Mouse (Mus musculus): ENCODE results near the gene Nmt2. TPM values are rescaled to one million over a fixed set of nuclear protein-coding genes. Genes with fewer than 3 reads are reported as not detected.

Gene Nmt2
- polyA plus RNA-seq, 1 experiment from 2014 or later: 28.9 TPM

DNA sequence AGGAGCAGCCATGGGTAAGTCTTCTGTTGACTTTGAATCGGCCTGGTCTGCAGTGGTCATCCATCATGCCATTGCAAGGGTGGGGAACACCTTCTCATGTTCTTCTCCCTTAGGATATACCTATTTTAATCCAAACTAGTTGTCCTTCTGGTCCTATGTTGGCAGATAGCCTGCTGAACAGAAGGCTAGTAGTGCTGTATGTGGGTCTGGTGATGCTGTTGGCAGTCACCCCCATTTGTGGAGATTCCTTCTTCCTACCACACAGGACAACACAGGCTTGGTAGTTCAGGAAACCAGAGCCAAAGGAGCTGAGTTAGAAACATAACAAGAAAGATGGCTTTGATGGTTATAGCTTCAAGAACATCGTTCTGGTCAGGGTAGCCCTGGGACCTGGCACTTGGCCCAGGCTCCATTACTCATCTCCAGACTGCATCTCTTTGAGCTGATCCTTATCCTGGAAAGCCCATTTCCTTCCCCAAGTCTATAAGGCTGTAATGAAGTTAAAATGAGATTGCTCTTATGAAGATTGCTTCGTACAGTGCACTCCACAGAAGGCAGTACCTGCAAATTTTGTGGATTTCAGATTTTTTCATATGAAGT is 21.5 kb downstream of the Nmt2 start:
- no peaks in the 10 kb centered on the region for H3K4me1 ChIP-seq (ENCODE audit: control insufficient read depth, insufficient read depth, low read length)
- 58% methylated on average over 3 of the region's 3 CpGs for WGBS
- no peak overlapping the region for H3K27ac ChIP-seq (ENCODE audit: low read length)
- H3K9me3 ChIP-seq (replicated peaks; ENCODE audit: control insufficient read depth, low read length): no peaks in the 10 kb centered on the region
- peaks cover 11% of the 10 kb centered on the region for H3K36me3 ChIP-seq (ENCODE audit: control insufficient read depth, insufficient read depth)
- H3K27me3 ChIP-seq (ENCODE audit: control insufficient read depth, insufficient read depth, low read length): no peaks in the 10 kb centered on the region
- no peak overlapping the region for H3K9ac ChIP-seq (ENCODE audit: low read length)
- H3K4me3 ChIP-seq (ENCODE audit: low read length): no peak overlapping the region
- H3K4me2 ChIP-seq (ENCODE audit: low read depth, low read length): no peak overlapping the region
- no peak for ATAC-seq (replicated peaks; ENCODE audit: extremely low read depth, insufficient read depth, low FRiP score)

DNA sequence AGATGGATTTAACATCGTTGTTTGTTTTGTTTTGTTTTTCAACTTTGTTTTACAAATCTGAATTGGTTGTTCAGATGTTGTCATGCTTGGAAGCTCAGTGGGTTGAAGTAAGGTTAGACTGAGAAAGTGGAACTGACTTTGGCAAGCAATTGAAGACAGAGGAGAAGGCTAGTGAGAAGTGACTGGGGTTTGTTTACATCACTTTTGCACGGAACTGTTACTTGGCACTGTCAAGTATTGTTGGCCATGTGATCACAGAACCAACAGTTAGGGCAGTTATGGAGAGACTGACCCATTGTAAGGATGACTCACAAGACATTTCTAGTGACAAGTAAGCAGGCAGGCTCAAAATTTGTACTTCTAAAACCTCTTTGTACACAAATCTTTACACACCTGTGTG is 39.1 kb downstream of the Nmt2 start:
- Histone ChIP-seq H3K27me3 (ENCODE audit: control insufficient read depth, insufficient read depth, low read length) (no peaks in the 10 kb centered on the region), H3K27ac (ENCODE audit: low read length) (no peak overlapping the region), H3K4me2 (ENCODE audit: low read depth, low read length) (no peak overlapping the region), H3K9me3 (replicated peaks; ENCODE audit: control insufficient read depth, low read length) (no peaks in the 10 kb centered on the region; the same call in 1 of the 2 replicates), H3K9ac (ENCODE audit: low read length) (no peak overlapping the region), H3K4me3 (ENCODE audit: low read length) (no peak overlapping the region), H3K36me3 (ENCODE audit: control insufficient read depth, insufficient read depth) (peaks cover 34% of the 10 kb centered on the region), H3K4me1 (ENCODE audit: control insufficient read depth, insufficient read depth, low read length) (no peaks in the 10 kb centered on the region)
- 81% methylated on average over 2 of the region's 2 CpGs for WGBS
- no peak for ATAC-seq (replicated peaks; ENCODE audit: extremely low read depth, insufficient read depth, low FRiP score)

DNA sequence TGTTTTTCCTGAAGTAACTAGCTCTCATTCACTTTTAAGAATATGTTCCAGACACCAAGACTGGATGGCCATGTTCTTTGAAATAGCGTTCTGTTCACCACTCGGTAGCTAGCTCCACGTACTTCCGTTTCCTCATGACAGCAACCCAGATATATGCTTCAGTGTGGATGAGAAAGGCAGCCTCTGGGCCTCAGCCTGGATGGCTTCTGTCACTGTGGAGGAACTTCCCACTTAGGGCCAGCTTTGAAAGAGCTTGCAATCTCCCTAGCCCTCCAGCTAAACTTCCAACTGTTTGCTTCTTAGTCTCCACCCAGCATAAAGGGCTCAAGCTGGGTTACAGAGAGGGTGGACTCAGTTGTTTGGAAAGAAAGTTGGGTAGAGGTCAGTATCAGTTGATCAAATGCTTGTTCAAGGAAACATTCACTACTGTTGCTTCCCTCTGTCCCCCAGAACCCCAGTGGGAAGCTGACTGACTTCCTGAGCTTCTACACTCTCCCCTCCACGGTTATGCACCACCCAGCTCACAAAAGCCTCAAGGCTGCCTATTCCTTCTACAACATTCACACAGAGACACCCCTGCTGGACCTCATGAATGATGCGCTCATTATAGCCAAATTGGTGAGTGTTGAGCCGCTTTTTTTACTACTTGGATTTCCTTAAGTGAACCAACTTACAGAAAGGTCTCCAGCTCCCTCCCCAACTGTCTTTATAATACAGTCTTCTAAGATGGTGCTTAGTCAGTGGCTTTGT is 40.5 kb downstream of the Nmt2 start:
- H3K4me3 ChIP-seq (ENCODE audit: low read length): no peak overlapping the region

DNA sequence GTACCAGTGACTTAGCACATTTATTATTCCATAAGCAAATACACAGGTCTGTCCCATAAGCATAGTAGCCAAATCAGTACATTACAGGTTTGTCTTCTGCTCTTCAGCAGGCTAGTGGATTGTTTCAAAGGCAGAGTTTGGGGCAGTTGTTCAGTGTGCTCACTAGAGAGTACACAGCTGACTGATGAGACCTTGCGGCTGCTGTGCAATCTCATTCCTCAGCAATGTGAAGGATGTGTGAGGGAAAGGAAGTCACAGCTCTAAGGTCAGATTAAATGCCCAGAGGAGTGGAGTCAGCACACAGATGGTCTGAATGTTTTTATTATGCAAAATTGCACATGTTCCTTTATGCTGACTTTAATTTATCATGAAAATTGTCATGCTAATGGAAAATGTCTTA is 42.5 kb downstream of the Nmt2 start:
- no peak for ATAC-seq (replicated peaks; ENCODE audit: extremely low read depth, insufficient read depth, low FRiP score)
- H3K4me1 ChIP-seq (ENCODE audit: control insufficient read depth, insufficient read depth, low read length): peaks cover 9% of the 10 kb centered on the region
- H3K4me3 ChIP-seq (ENCODE audit: low read length): no peak overlapping the region
- H3K36me3 ChIP-seq (ENCODE audit: control insufficient read depth, insufficient read depth): peaks cover 42% of the 10 kb centered on the region
- H3K27ac ChIP-seq (ENCODE audit: low read length): no peak overlapping the region
- no peak overlapping the region for H3K4me2 ChIP-seq (ENCODE audit: low read depth, low read length)
- WGBS: 44% methylated on average over 1 of the region's 1 CpGs
- no peaks in the 10 kb centered on the region for H3K27me3 ChIP-seq (ENCODE audit: control insufficient read depth, insufficient read depth, low read length)
- H3K9me3 ChIP-seq (replicated peaks; ENCODE audit: control insufficient read depth, low read length): no peaks in the 10 kb centered on the region; the same call in 1 of the 2 replicates
- no peak overlapping the region for H3K9ac ChIP-seq (ENCODE audit: low read length)

More for the DNA sequence above, 40.5 kb downstream of the Nmt2 start:
- ATAC-seq (replicated peaks; ENCODE audit: extremely low read depth, insufficient read depth, low FRiP score): no peak
- Histone ChIP-seq H3K36me3 (ENCODE audit: control insufficient read depth, insufficient read depth) (peaks cover 42% of the 10 kb centered on the region), H3K4me2 (ENCODE audit: low read depth, low read length) (no peak overlapping the region), H3K9ac (ENCODE audit: low read length) (no peak overlapping the region), H3K27me3 (ENCODE audit: control insufficient read depth, insufficient read depth, low read length) (no peaks in the 10 kb centered on the region), H3K4me1 (ENCODE audit: control insufficient read depth, insufficient read depth, low read length) (no peaks in the 10 kb centered on the region), H3K27ac (ENCODE audit: low read length) (no peak overlapping the region), H3K9me3 (replicated peaks; ENCODE audit: control insufficient read depth, low read length) (no peaks in the 10 kb centered on the region; the same call in 1 of the 2 replicates)
- WGBS: 93% methylated on average over 7 of the region's 7 CpGs

DNA sequence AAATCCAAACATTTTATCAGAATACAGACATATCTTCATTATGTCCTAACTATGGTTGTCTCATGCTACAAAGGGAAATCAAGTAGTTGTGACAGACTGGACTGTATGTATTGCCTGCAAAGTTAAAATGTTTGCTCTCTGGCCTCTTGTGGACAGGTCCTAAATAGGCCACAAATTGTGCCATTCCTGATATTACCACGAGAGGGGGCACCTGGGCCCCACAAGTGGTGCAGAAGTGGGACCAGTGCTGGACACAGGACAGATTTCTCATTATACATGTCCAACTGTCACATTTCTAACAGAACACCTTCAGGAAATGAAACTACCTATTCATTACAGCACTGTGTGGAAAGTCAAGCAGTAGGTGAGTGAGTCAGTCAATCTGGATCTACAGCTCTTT is 43.3 kb downstream of the Nmt2 start:
- peaks cover 12% of the 10 kb centered on the region for H3K4me1 ChIP-seq (ENCODE audit: control insufficient read depth, insufficient read depth, low read length)
- H3K27ac ChIP-seq (ENCODE audit: low read length): no peak overlapping the region
- no peak overlapping the region for H3K4me3 ChIP-seq (ENCODE audit: low read length)
- H3K36me3 ChIP-seq (ENCODE audit: control insufficient read depth, insufficient read depth): peaks cover 41% of the 10 kb centered on the region
- H3K4me2 ChIP-seq (ENCODE audit: low read depth, low read length): no peak overlapping the region
- H3K9ac ChIP-seq (ENCODE audit: low read length): no peak overlapping the region
- H3K9me3 ChIP-seq (replicated peaks; ENCODE audit: control insufficient read depth, low read length): no peaks in the 10 kb centered on the region; the same call in 1 of the 2 replicates
- no peak for ATAC-seq (replicated peaks; ENCODE audit: extremely low read depth, insufficient read depth, low FRiP score)
- H3K27me3 ChIP-seq (ENCODE audit: control insufficient read depth, insufficient read depth, low read length): no peaks in the 10 kb centered on the region
- 18% methylated on average over 1 of the region's 1 CpGs for WGBS

DNA sequence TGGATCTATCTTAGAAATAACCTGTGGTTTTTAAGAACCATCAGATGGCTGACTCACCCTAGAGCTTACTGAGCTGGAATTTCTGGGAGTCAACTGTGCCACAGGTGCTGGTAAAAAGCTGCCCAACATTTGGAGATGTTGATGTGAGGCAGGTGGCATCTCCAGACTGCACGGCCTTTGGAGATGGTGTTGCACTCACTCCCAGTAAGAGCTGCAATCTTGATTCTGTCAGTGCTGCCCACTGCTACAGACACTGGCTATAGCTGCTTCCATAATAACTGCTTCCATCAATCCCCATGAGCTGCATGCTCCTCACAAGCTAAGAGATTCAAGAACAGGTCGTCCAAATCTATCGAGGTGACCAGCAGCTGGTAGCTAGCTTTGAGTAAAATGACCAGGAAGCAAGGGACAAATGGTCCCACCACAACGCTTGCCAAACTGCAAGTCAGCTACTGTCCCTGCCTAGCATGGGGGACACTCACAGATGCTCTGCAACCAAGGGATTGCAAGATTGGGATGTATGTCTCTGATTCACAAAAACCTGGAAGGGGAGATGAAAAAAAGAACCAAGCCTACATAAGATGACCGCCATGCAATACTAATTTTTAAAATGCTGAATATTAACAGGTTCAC is 47.2 kb downstream of the Nmt2 start:
- no peak for ATAC-seq (replicated peaks; ENCODE audit: extremely low read depth, insufficient read depth, low FRiP score)
- peak overlapping the region; percentile 89 for H3K9ac ChIP-seq (ENCODE audit: low read length)
- WGBS: 64% methylated on average over 5 of the region's 5 CpGs

DNA sequence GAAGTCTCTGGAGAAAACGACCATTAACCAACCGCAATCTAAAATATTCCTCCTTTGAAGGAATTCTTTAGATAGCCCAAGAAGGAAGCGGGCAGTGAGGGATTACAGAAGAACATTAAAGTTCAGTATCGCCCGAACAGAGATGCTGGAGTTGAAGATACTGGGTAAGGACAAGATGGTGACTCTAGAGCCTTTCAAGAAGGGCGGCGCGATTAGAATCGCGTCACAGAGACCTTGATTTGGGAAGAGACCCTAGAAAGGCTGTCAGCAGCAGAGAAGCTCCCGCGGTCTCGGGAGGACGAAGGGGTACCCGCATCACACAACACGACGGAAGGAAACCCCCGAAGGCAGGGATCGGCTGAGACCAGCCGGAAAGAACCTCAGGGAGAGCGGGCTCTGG is 48.0 kb downstream of the Nmt2 start:
- no peak for ATAC-seq (replicated peaks; ENCODE audit: extremely low read depth, insufficient read depth, low FRiP score)
- peaks cover 14% of the 10 kb centered on the region for H3K36me3 ChIP-seq (ENCODE audit: control insufficient read depth, insufficient read depth)
- H3K27ac ChIP-seq (ENCODE audit: low read length): peak overlapping the region; percentile 76
- H3K4me2 ChIP-seq (ENCODE audit: low read depth, low read length): peak overlapping the region; percentile 93
- H3K4me3 ChIP-seq (ENCODE audit: low read length): peak overlapping the region; percentile 82
- WGBS: under 1% methylated on average over 21 of the region's 21 CpGs
- no peaks in the 10 kb centered on the region for H3K27me3 ChIP-seq (ENCODE audit: control insufficient read depth, insufficient read depth, low read length)
- peak overlapping the region; percentile 89 for H3K9ac ChIP-seq (ENCODE audit: low read length)
- H3K9me3 ChIP-seq (replicated peaks; ENCODE audit: control insufficient read depth, low read length): no peaks in the 10 kb centered on the region
- peaks cover 18% of the 10 kb centered on the region for H3K4me1 ChIP-seq (ENCODE audit: control insufficient read depth, insufficient read depth, low read length)

More for the DNA sequence above, 47.2 kb downstream of the Nmt2 start:
- H3K4me1 ChIP-seq (ENCODE audit: control insufficient read depth, insufficient read depth, low read length): peaks cover 18% of the 10 kb centered on the region
- no peak overlapping the region for H3K27ac ChIP-seq (ENCODE audit: low read length)
- peaks cover 15% of the 10 kb centered on the region for H3K36me3 ChIP-seq (ENCODE audit: control insufficient read depth, insufficient read depth)
- H3K4me3 ChIP-seq (ENCODE audit: low read length): peak overlapping the region; percentile 82
- H3K9me3 ChIP-seq (replicated peaks; ENCODE audit: control insufficient read depth, low read length): no peaks in the 10 kb centered on the region
- peak overlapping the region; percentile 93 for H3K4me2 ChIP-seq (ENCODE audit: low read depth, low read length)
- H3K27me3 ChIP-seq (ENCODE audit: control insufficient read depth, insufficient read depth, low read length): no peaks in the 10 kb centered on the region

DNA sequence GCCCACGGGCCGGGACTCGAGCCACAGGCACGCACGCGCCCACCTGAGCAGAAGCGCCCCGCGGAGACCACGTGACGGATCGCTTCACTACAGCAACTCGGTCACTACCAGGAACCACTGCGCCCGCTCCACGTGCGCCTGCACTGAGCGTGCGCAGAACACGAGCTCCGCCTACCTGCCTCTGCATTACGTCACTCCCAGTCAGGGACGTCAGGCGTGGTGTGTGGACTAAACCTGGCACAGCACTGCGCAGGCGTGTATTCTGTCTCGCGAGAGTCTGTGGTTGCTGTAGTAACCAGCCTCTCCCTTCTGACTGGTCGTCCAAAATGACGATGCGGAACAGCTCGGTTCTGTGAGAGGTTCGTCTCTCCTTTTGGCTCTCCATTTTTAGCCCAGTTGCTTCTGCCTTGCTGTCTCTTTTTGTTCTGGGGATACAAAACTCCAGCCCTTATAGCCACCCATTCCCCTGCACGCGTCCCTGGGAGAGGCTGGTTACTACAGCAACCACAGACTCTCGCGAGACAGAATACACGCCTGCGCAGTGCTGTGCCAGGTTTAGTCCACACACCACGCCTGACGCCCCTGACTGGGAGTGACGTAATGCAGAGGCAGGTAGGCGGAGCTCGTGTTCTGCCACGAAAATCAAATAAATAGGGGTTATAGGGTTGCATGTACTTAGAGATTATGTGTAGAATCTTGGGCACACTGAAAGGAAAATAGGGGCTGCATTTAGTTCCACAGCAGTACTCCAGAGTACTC is 48.7 kb downstream of the Nmt2 start, which contains the start of gene Rpp38:
Rpp38 (minus strand) TSS at position 160 of the 759 bp plus-strand sequence.
- Histone ChIP-seq H3K4me3 (ENCODE audit: low read length) (peak within 1 kb of the TSS; percentile 82), H3K4me1 (ENCODE audit: control insufficient read depth, insufficient read depth, low read length) (peaks cover 18% of the 10 kb centered on the region), H3K27me3 (ENCODE audit: control insufficient read depth, insufficient read depth, low read length) (no peaks in the 10 kb centered on the region), H3K9ac (ENCODE audit: low read length) (peak within 1 kb of the TSS; percentile 89), H3K36me3 (ENCODE audit: control insufficient read depth, insufficient read depth) (peaks cover 14% of the 10 kb centered on the region), H3K4me2 (ENCODE audit: low read depth, low read length) (peak within 1 kb of the TSS; percentile 93), H3K27ac (ENCODE audit: low read length) (peak within 1 kb of the TSS; percentile 76), H3K9me3 (replicated peaks; ENCODE audit: control insufficient read depth, low read length) (no peaks in the 10 kb centered on the region)
- under 1% methylated on average over 45 of the region's 45 CpGs for WGBS
- ATAC-seq (replicated peaks; ENCODE audit: extremely low read depth, insufficient read depth, low FRiP score): peak; percentile 99

Data from heart, embryonic 16.5 days (tissue).